Mouse (Mus musculus) activated CD4-positive, CD25-positive, alpha-beta regulatory T cell, adult 9 weeks (primary cell): ENCODE results near the gene Gm3558. TPM values are rescaled to one million over a fixed set of nuclear protein-coding genes. Genes with fewer than 3 reads are reported as not detected.

ENCODE experiments used
- polyA plus RNA-seq: library from polyadenylated mRNA; unstranded; fragments of 100-300 nt; shearing (Covaris generic); gene quantifications from one replicate; pipeline ENCODE4 v1.2.1, GENCODE M21; 2017

Gm3558 gene
- polyA plus RNA-seq: 3.5 TPM

GRCm38 (mm10) chr14:7568382-7568781, at the start of gene Gm3558:
Gene Gm3558 (minus strand): TSS chr14:7568566.

GRCm38 (mm10) chr14:7595492-7595891, 27.1 kb upstream of the Gm3558 start, which contains the start of gene Gm10338:
Gene Gm10338 (minus strand): TSS chr14:7595592.

Other genes starting within 250 kb of the Gm3558 start
- not detected for gene Gm5797, start 236.2 kb downstream of the Gm3558 start, polyA plus RNA-seq
- gene Gm8374, start 203.4 kb downstream of the Gm3558 start, polyA plus RNA-seq: not detected
- not detected for gene Gm3755, start 117.6 kb downstream of the Gm3558 start, polyA plus RNA-seq
- gene Gm3752, start 84.8 kb downstream of the Gm3558 start, polyA plus RNA-seq: 10.1 TPM
- gene Gm10338, start 27.0 kb upstream of the Gm3558 start, polyA plus RNA-seq: not detected
- not detected for gene Gm10128, start 75.4 kb upstream of the Gm3558 start, polyA plus RNA-seq
- gene Gm26661, start 223.0 kb upstream of the Gm3558 start, polyA plus RNA-seq: not detected
- 27.9 TPM for gene Flnb, start 249.4 kb upstream of the Gm3558 start, polyA plus RNA-seq